In the genomic region with DNA sequence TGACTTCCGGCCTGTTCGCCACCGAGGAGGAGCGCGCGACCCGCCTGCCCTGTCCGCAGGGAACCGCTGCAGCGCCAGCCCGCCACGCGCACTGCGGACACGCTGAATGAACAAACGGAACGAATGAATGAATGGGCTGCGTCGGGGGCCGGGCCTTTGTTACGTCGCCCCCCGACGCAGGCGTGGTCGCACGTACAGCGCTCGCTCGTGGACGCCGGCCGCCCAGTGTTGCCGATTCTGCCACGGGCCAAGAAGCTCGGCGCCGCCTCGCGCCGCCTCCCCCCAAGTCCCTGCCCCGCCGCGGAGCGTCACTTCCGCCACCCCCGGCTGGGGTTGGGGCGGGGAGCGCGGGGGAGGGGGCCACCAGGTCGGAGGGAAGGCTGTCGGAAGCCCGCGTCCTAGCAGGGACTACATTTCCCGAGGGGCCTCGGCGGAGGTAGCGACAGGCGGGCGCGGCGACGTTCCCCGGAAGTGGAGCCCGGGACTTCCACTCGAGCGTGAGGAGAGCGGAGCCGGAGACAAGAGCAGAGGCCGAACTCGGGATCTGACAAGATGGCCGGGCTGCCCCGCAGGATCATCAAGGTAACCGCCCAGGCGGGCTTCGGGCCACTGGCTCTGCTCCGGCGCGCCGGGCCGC, we compare ENCODE assay signal across 8 mouse cellular contexts. TPM values are rescaled to one million over a fixed set of nuclear protein-coding genes. Genes with fewer than 3 reads are reported as not detected.
DNase-seq lines count a peak whose midpoint lies in the region; ATAC-seq and TF ChIP-seq lines count a peak whose summit lies in the region.

Gene Ube2n (plus strand): TSS at position 490 of the 637 bp plus-strand sequence.

- intact Hi-C loops in heart, postnatal 10 days (cut with DNase I) = no loop called here

- WGBS in forebrain, embryonic 13.5 days = under 1% methylated on average over 64 of the region's 81 CpGs
- under 1% methylated on average over 81 of the region's 81 CpGs for WGBS in large intestine, adult 2 months
- under 1% methylated on average over 69 of the region's 81 CpGs for WGBS in liver, postnatal 0 days (ENCODE audit: insufficient replicate concordance)
- under 1% methylated on average over 67 of the region's 81 CpGs for WGBS in neural tube, embryonic 14.5 days

- H3K27me3 ChIP-seq in ES-Bruce4 (ENCODE audit: control insufficient read depth, insufficient read depth, low read length, poor library complexity, severe bottlenecking) = no peaks in the 10 kb centered on the region
- H3K27me3 ChIP-seq in forebrain, embryonic 13.5 days = no peaks in the 10 kb centered on the region
- H3K27me3 ChIP-seq in liver, postnatal 0 days (ENCODE audit: insufficient read depth, low read length) = no peaks in the 10 kb centered on the region
- no peaks in the 10 kb centered on the region for H3K27me3 ChIP-seq in neural tube, embryonic 14.5 days (ENCODE audit: control insufficient read depth, insufficient read depth, low read length)

- peak within 1 kb of the TSS; percentile 88 for H3K27ac ChIP-seq in ES-Bruce4 (ENCODE audit: insufficient read depth, low read length)
- peak within 1 kb of the TSS; percentile 97 for H3K27ac ChIP-seq in forebrain, embryonic 13.5 days
- H3K27ac ChIP-seq in liver, postnatal 0 days (ENCODE audit: low read depth) = peak within 1 kb of the TSS; percentile 95
- peak within 1 kb of the TSS; percentile 95 for H3K27ac ChIP-seq in neural tube, embryonic 14.5 days (ENCODE audit: low read depth, low read length)

- ATAC-seq in cerebellum, adult (ENCODE audit: insufficient number of reproducible peaks, low FRiP score, low TSS enrichment) = peak; percentile 94
- ATAC-seq in forebrain, embryonic 13.5 days = peak; percentile 97
- ATAC-seq in liver, postnatal 0 days = peak; percentile 94
- ATAC-seq in neural tube, embryonic 14.5 days (ENCODE audit: low read depth) = peak; percentile 97

- peak within 1 kb of the TSS; percentile 99 for H3K4me3 ChIP-seq in ES-Bruce4 (ENCODE audit: low read depth, low read length)
- H3K4me3 ChIP-seq in forebrain, embryonic 13.5 days = peak within 1 kb of the TSS; percentile 83
- H3K4me3 ChIP-seq in liver, postnatal 0 days (ENCODE audit: low read depth, low read length) = peak within 1 kb of the TSS; percentile 96
- H3K4me3 ChIP-seq in neural tube, embryonic 14.5 days (ENCODE audit: low read depth, low read length) = peak within 1 kb of the TSS; percentile 97

- peak; percentile 98 to 99 for DNase-seq in heart, postnatal 10 days
- peak; percentile 80 for DNase-seq in large intestine, adult 2 months (ENCODE audit: low read depth, low spot score)
- DNase-seq in liver, postnatal 0 days = peak; percentile 97
- DNase-seq in testis, postnatal 10 days (ENCODE audit: low spot score) = peak; percentile 97

- TF ChIP-seq EP300 in ES-Bruce4 (IDR thresholded peaks at IDR 0.05; ENCODE audit: insufficient read depth, low read depth, low read length) = peak; percentile 38; the same call in 1 of the 2 replicates
- TF ChIP-seq EP300 in liver, postnatal 0 days (IDR thresholded peaks at IDR 0.05; ENCODE audit: low read depth) = no peak

- H3K9ac ChIP-seq in ES-Bruce4 (ENCODE audit: low read depth, poor library complexity, severe bottlenecking) = peak within 1 kb of the TSS; percentile 94
- peak within 1 kb of the TSS; percentile 93 for H3K9ac ChIP-seq in forebrain, embryonic 13.5 days
- H3K9ac ChIP-seq in liver, postnatal 0 days (replicated peaks) = peak within 1 kb of the TSS; percentile 96
- peak within 1 kb of the TSS; percentile 95 for H3K9ac ChIP-seq in neural tube, embryonic 14.5 days (replicated peaks; ENCODE audit: low read depth, low read length)

- H3K36me3 ChIP-seq in ES-Bruce4 (ENCODE audit: control insufficient read depth, insufficient read depth, low read length, poor library complexity, severe bottlenecking) = no peaks in the 10 kb centered on the region; the same call in 1 of the 2 replicates
- H3K36me3 ChIP-seq in forebrain, embryonic 13.5 days (ENCODE audit: poor library complexity, severe bottlenecking) = no peaks in the 10 kb centered on the region
- no peaks in the 10 kb centered on the region for H3K36me3 ChIP-seq in liver, postnatal 0 days (replicated peaks; ENCODE audit: insufficient read depth, low read length)
- H3K36me3 ChIP-seq in neural tube, embryonic 14.5 days (ENCODE audit: control insufficient read depth, insufficient read depth, low read length) = no peaks in the 10 kb centered on the region

- no peaks in the 10 kb centered on the region for H3K9me3 ChIP-seq in ES-Bruce4 (replicated peaks; ENCODE audit: control insufficient read depth, insufficient read depth, low read length, poor library complexity, severe bottlenecking)
- peaks cover 2% of the 10 kb centered on the region; the same call in 1 of the 2 replicates for H3K9me3 ChIP-seq in forebrain, embryonic 13.5 days (replicated peaks)
- no peaks in the 10 kb centered on the region for H3K9me3 ChIP-seq in liver, postnatal 0 days (ENCODE audit: low read length)
- no peaks in the 10 kb centered on the region for H3K9me3 ChIP-seq in neural tube, embryonic 14.5 days (ENCODE audit: control insufficient read depth, low read length)

- peak; percentile 87 for TF ChIP-seq POLR2A in ES-Bruce4 (IDR thresholded peaks at IDR 0.05; ENCODE audit: insufficient read depth, low read length)

- TF ChIP-seq CTCF in ES-Bruce4 (IDR thresholded peaks at IDR 0.05; ENCODE audit: low read depth, low read length) = no peak
- no peak for TF ChIP-seq CTCF in liver, postnatal 0 days (IDR thresholded peaks at IDR 0.05; ENCODE audit: low read depth)

- peaks cover 4% of the 10 kb centered on the region for H3K4me1 ChIP-seq in ES-Bruce4 (ENCODE audit: control insufficient read depth, insufficient read depth, low read length)
- peaks cover 24% of the 10 kb centered on the region for H3K4me1 ChIP-seq in forebrain, embryonic 13.5 days
- peaks cover 12% of the 10 kb centered on the region for H3K4me1 ChIP-seq in liver, postnatal 0 days (ENCODE audit: insufficient read depth)
- H3K4me1 ChIP-seq in neural tube, embryonic 14.5 days (ENCODE audit: control insufficient read depth, insufficient read depth, low read length) = peaks cover 6% of the 10 kb centered on the region; the same call in 1 of the 2 replicates

- peak within 1 kb of the TSS; percentile 70 for H3K4me2 ChIP-seq in forebrain, embryonic 13.5 days
- peak within 1 kb of the TSS; percentile 72 for H3K4me2 ChIP-seq in liver, postnatal 0 days (ENCODE audit: low read depth, low read length)
- peak within 1 kb of the TSS; percentile 78 for H3K4me2 ChIP-seq in neural tube, embryonic 14.5 days (ENCODE audit: low read depth, low read length)

RNA-seq across cellular contexts. Expression of gene Ube2n, which starts in this region (rescaled TPM):
- 280 and 301 TPM in 2 replicates for polyA plus RNA-seq in ES-Bruce4 (2011; ENCODE audit: insufficient read depth, insufficient read length, low read depth, missing spikeins)
- 482 and 484 TPM in 2 replicates for polyA plus RNA-seq in forebrain, embryonic 13.5 days (2015; fragmentation: Nextera tagmentation; extraction: Ambion mirVana)
- 100 to 1,000 TPM; 118 to 134 TPM for total RNA-seq in heart, postnatal 10 days (2021)
- polyA plus RNA-seq in large intestine, adult 2 months (2012; rRNA removed) = 63.4 and 72.6 TPM in 2 replicates
- 92.7 and 94.2 TPM in 2 replicates for polyA plus RNA-seq in liver, postnatal 0 days (2015; fragmentation: Nextera tagmentation; extraction: Ambion mirVana)
- polyA plus RNA-seq in neural tube, embryonic 14.5 days (2014; fragmentation: Nextera tagmentation; extraction: Ambion mirVana) = 369 and 376 TPM in 2 replicates

Comparison
In these comparisons a context has a peak if more than half of its experiments do, and no peak if none do; other contexts are left out.
1. Peak in every context shown above with its lines: DNase-seq, ATAC-seq, H3K4me3 ChIP-seq and H3K27ac ChIP-seq.